Mouse (Mus musculus): ENCODE measurements at regions not wholly inside any gene's neighbourhood (a gene's known extent, or its start where the extent isn't known, plus 50 kb on each side); places are given as distances from the start of the nearest gene placed in this dataset.

GRCm38 (mm10) chr6:140998069-140998468, 251.0 kb upstream of the Pde3a start:
- TF ChIP-seq CTCF (IDR thresholded peaks at IDR 0.05; ENCODE audit: low read depth) (no peak), EP300 (optimal IDR thresholded peaks at IDR 0.05) (no peak)

Data from stomach, postnatal 0 days (tissue).